Mouse (Mus musculus): ENCODE data around the gene Ddhd1. TPM values are rescaled to one million over a fixed set of nuclear protein-coding genes. Genes with fewer than 3 reads are reported as not detected.

The Ddhd1 gene
- total RNA-seq, 2 experiments from 2014 or later, result 17.5 to 24.2 TPM

DNA sequence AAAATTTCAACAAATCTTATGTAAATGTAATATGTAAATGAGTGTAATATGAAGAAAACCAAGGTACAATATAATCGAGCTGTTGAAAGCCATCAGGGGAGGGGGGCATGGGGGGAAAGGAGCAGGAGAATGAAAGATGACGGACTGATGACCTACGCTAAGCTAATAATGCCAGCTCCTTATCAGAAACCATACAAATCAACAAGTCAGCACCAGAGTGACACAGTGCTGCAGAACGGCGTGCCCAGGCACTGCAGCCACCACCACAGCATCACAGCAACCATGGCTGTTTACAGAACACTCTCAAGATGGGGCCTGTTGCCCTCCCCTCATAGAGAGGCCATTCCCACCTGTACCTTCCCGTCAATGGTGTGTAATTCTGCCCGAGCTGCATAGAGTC, 10.8 kb downstream of the Ddhd1 start:
- DNase-seq (ENCODE audit: low spot score in 2 of 2), result no peak

DNA sequence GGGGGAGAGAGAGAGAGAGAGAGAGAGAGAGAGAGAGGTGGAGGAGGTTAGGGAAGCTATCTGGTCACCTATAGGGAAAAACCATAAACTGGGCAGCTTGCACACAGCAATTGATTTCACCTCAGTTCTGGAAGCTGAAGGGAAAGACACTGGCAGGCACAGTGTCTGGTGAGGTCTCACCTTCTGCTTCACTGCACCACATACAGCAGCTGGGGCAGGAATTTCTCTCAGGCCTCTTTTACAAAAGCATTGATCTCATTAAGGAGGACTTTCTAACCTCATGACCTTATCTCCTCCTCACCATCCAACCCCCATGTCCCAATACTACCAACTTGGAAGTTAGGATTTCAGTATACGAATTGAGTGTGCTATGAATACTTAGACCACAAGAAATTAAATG, 13.2 kb downstream of the Ddhd1 start:
- DNase-seq (ENCODE audit: low spot score in 2 of 2), result no peak

DNA sequence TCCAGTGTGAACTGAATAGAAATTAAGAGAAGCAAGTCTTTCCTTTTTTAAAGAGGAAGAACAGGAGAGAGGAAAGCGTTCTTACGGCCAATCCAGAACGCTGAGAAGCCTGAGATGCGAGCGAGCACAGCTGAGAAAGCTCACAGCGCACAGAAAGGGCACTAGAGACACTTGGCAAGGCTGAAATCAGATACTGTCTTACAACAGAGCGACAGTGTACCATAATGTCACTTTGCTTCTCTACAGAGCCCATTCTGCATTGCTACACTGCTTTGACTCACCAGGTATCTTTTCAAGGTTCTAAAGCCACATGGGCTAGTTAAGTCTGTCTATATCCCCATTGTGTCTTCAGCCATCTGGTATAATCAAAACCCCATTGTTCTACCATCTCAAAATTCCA, 13.7 kb downstream of the Ddhd1 start:
- no peak for DNase-seq (ENCODE audit: low spot score in 2 of 2)

DNA sequence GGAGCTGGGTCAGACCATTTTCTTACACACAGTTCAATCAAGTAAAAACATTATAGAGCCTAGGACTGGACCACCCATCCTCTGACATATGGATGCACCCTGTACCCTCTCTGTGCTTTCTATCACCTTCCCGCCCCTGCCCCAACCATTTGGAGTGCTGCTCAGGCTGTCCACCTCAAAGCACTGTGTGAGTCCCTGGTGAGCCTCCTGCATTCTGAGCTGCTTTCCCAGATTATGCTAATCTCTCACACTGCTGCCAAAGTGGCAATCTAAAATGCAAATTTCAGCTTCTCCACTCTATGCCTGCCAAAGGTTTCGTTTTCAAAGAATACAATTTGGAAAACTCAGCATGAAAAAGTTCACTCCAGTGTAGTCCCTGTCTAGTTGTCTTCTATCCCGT, 14.5 kb downstream of the Ddhd1 start:
- DNase-seq (ENCODE audit: low spot score in 2 of 2), result no peak

DNA sequence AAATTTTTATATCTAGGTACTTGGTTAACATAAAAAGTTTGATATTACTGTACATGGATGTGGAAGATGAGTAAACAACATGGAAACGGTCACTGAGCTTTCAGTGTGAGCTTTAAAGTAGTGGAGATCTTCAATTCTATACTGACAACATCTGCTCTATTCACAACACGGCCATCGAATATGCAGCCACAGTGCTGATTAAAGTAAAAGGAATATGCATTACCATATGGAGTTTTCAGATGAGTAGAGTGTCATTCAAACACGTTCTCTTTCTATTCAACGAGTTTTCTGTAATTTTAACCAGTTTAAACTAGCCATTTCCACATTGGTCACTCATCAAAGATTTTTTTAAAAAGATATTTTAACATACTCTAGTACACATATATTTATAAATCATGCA, 15.1 kb downstream of the Ddhd1 start:
- no peak for DNase-seq (ENCODE audit: low spot score in 2 of 2)

DNA sequence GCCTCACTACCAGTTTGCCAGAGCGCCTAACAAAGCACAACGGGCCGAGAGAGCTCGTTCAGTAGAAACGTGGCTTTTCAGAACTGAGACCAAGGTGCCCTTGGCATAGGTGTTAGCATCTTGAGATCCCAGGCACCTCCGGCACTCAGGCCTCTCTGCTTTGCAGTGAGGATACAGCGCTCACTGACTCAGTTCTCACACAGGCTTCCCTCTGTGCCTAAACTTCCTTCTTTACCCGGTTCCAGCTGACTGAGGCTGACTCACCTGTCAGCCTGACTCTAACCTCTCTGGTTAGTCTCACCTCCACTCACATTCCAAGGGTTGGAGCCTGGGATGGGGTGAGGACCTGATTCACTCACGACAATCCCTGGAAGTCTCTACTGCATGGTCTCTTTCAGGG, 15.7 kb downstream of the Ddhd1 start:
- no peak for DNase-seq (ENCODE audit: low spot score in 2 of 2)

DNA sequence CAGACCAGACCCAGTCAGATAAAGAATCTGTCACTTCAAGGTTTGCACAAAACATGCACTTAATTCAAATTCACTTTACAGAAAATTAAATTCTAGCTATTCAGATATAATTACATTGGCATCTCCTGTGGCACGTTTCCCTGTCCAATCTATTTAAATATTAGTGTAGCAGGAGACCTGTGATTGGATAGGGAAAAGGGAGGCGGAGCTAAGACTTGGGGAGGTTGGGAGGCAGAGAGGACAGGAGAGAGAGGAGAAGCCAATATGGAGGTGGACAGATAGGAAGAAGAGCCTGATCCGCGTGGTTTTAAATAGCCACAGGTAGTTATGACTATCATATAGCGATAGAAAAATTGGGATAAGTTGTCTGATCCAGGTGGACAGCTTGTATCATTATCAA, 19.2 kb downstream of the Ddhd1 start:
- DNase-seq (ENCODE audit: low spot score in 2 of 2), result no peak

DNA sequence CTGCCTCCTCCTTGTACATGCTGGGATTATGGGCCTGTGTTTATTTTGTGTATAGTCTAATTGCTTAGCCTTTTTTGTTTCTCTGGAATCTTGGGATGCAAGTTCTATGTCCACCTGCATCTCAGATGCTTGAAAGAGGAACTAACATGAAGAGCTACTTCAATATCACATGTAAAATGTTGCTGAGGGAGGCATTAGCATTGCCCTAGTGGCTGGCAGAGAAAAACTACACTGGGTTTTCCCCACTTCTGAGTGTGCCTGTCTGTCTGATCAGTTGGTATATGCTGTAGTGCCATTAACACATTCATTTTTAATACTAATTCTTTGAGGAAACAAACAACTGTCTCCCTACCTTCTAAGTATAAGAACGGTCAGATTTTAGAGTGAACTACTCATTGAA, 22.4 kb downstream of the Ddhd1 start:
- no peak for DNase-seq (ENCODE audit: low spot score in 2 of 2)

DNA sequence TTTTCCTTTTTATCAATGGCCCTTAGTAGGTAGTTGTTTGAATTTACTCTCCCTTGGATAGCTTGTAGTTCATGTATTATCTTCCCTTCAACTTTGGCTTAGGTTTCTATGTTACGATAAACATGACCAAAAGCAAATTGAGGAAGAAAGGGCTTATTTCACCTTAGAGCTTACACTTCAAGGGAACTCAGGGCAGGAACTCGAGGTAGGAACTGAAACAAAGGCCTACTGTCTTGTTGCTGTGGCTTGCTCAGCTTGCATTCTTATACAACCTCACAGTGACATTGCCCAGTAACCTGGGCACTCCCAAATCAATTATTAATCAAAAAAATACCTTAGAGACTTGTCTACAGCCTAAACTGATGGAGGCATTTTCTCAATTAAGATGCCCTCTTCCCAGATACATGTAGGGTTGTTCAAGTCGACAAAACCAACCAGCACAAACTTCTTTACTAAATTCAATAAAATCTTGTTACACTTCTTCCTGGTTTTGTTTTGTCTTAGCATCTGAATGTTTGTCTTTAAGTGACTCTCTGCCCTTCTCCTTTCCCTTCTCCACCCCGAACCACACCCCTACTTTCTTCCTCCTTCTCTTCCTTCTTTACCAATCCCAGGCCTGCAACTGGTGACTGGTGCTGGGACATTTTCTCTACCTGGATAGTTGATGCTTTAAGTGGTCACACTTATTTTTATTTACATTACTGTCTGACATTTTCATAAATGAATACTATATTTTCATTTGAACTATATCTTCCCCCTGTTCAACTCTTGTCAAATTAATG, 25.0 kb downstream of the Ddhd1 start:
- DNase-seq (ENCODE audit: low spot score in 2 of 2), result no peak

DNA sequence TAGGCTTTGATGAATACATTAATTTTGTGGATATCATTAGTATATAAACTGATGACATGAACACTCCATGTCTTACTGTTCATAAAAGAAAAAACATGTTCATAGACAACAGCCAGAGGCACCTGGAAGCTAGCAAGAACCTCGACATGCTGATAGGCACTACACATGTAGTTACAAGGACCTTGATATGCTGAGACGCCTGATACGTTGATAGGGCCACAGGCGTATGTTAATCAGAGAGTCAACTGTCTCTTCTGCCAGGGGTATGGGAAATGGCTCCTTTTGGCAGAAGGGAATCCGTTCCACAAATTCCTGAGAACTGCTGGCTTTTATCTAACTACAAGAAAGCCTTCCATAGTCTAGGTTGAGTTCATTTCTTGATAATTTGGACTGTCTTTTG, 27.4 kb downstream of the Ddhd1 start:
- DNase-seq (ENCODE audit: low spot score in 2 of 2), result no peak

DNA sequence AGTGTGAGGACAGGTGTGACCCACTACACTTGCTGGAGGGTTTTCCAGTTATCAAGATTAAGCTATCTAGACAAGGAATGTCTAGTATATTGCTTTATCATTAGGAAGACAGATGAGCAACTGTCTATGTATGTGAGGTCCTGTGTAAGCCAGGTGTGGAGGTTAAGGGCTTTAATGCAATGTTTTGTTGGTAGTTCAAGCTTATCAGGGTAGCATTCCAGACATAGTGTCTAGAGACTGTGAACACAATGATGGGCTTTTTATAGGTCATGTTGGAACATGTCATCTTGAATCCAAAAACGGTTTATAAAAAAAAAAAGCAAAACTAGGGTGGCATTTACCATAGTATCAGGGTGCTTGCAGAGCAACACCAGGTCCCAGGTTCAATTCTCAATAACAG, 28.0 kb downstream of the Ddhd1 start:
- no peak for DNase-seq (ENCODE audit: low spot score in 2 of 2)

DNA sequence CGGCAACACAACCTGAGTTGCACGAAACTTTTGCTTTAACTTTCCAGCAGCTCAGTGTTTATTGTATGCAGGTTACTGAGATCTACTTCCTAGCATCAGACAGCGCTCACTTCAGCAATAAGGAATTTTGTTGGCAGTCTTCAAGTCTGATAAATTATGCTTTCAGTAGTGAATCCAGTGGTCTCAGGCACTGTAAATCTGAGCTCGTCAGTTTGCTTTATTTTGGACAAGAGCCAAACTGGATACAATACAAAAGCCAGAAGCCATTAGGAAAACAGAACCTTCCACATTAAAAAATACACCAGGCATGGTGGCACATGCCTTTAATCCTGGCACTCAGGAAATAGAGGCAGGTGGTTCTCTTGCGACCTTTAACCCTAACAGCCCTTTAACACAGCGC, 39.6 kb downstream of the Ddhd1 start:
- DNase-seq (ENCODE audit: low spot score in 2 of 2), result no peak

DNA sequence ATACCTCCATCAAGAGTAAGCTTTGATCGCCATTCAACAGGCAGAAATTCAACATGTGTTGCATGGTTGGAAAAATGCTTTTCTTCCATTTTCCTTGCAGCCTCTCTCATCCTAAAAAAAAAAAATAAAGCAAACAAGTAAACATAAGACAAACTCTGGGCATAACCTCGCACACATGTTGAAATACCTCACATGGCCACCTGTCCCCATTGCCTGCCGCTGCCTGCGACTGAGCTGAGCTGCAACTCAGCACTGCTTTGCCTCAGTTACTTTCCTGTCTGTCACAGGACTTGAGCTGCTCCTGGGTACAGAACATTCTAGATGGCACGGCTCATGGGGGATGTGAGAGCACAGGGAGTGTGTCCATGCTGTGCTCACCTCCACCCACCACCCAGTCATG, 41.4 kb downstream of the Ddhd1 start:
- DNase-seq (ENCODE audit: low spot score in 2 of 2), result no peak

DNA sequence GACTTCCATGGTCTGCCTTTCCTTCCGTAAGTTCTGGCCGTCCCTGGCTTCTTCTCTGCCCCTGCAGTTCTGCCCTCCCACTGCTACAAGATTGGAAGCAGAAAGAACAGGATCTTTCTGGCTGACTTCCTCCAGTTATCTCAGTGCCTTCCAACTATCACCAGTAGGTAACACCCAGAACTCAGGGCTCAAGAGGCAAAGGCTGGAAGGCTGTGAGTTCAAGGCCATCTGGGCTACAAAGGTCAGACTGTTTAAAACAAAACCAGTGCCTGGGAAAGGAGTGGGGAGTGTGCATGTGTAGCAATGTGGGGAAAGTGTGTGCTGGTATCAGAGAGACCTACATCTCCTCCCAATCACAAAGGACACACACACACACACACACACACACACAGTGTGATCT, 42.2 kb downstream of the Ddhd1 start:
- no peak for DNase-seq (ENCODE audit: low spot score in 2 of 2)

DNA sequence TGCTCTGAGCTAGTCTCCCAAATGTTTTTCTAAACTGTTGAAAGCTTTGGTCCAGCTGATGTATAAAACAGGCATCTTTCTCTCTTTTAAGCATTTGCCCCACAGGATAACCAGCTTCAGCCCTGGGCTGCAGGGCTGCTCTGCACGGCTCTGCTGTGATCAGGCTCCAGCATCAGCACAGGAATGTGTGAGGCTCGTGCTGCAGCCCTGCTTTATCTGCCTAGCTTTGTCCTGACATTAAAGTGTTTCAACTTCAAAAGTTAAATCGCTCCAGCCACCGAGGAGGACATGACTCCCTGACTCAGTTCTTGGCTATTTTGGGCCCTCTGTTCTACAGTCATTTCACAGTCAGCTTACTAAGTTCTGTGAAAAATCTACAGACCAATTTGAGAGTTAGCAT, 43.1 kb downstream of the Ddhd1 start:
- no peak for DNase-seq (ENCODE audit: low spot score in 2 of 2)

DNA sequence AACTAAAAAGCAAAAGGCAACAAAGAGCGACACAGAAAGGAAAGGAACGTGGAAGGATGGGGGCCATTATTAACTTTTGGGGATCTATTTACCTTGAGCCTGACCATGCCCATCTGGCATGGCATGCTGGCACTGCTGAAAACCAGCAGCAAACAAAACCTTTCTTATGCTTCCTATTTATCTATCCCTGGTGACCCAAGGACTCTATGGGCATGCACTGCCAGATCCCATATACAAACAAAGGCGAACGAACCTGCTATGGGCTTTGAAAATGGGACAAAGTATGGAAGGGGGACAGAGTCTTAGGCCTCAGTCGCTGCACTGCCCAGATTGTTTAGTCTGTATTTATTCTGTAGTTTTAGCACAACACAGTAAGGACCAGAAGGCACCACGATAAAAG, 43.5 kb downstream of the Ddhd1 start:
- DNase-seq (ENCODE audit: low spot score in 2 of 2), result no peak

DNA sequence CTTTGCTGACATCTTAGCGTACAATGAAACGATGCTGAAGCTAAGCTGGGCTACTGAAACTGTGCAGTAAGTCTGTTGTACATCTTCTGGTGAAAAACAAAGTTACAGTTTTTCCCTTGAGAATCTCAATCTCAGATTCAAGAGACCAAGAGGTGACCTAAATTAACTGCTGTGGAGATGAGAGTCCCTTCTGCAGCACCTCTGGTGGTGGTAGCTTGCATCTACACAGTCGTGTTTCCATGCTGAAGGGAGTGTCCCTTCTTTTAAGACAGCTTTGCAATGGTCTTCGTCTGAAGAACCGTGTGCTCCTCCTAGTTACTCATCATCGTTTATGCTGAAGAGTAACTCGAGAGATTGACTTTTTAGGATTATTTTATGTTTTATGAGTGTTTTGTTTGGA, 46.3 kb downstream of the Ddhd1 start:
- DNase-seq (ENCODE audit: low spot score in 2 of 2), result no peak

DNA sequence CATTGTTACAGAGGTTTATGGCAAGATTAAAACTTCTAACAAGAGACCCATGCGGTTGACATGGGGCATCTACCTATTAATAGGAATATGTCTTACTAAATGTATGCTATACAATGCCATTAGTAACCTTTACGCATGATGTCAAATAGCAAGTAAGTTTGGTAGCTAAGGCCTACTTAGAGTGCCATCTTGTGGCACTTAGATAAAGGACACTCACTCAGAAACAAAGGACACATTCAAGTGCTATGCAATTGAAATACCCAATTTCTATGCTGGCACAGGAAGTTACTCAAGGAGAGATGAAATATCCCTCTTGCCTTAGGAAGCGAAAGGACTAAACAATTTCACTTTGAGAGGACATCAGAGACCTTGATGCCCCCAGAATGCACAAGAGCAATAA, 55.9 kb downstream of the Ddhd1 start:
- no peak for DNase-seq (ENCODE audit: low spot score in 2 of 2)

DNA sequence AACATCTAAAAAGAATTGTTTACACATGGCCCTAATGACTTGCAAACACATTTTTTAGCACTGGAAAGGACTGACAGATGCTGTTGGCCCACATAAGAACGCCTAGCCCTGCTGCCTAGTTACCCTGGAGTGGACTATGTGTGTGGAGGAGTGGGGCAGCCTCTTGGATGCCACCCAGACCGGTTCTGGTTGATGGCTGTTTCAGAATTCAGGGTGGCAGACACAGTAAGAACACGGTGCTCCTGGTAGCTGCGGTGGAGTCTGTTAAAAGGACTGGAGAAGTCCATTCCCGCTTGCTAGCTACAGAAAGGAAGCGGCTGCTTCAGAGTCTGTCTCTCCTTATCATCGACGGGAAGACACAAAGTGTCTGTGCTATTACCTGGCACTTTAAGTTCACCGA, 57.4 kb downstream of the Ddhd1 start:
- DNase-seq (ENCODE audit: low spot score in 2 of 2), result no peak

DNA sequence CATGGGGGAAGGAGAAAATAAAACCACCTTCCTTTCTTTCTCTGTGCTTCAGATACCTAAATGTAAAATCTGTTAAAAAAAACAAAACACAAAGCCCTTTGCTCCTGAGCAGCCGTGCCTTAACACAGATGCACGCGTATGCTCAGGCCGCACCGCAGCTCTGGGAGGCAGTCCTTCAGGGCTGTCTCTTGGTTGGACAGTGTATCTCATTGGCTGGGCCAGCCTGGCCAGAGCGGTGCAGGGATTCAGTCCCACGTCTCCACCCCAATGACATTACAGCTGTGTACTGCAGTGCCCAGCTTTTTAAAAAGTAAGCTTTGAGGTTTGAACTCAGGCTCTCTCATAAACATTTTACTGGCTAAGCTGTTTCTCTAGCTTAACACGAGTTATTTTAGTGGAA, 60.1 kb downstream of the Ddhd1 start:
- no peak for DNase-seq (ENCODE audit: low spot score in 2 of 2)

DNA sequence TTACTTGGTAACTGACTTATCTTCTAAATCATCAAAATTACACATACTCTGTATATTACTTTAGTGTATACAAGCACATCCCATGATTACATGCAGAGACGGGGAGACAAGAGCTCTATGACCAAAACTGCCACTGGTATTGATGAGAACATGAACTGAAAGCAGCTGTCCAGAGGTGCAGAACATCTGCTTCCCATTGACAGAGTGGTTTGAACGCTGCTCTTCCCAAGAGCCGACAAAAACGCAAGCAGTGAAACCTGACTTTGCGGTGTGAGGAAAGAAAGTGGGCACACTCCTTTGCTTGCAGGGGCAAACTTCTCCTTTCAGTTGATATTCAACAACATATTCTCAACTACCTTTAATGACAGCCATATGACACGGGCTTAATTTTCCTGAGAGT, 64.7 kb downstream of the Ddhd1 start:
- DNase-seq (ENCODE audit: low spot score in 2 of 2), result no peak

DNA sequence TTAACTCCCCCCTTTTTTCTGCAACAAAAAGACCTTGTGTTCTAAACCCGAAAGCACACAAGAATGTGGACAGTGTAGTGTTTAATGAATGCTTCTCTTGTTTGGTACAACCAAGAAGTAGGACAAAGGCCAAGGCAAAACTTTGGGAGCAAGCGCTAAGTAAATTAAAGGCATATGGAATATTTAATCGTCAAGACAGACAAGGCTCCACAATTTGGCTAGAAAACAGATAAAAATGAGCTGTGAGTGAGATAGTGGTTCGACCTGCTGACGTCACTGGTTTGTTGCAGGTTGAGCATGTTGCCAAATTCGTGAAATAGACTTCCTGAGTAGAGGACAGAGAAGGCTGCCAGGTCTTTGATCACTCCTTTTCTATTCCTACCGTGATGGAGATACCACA, 69.5 kb downstream of the Ddhd1 start:
- no peak for DNase-seq (ENCODE audit: low spot score in 2 of 2)

DNA sequence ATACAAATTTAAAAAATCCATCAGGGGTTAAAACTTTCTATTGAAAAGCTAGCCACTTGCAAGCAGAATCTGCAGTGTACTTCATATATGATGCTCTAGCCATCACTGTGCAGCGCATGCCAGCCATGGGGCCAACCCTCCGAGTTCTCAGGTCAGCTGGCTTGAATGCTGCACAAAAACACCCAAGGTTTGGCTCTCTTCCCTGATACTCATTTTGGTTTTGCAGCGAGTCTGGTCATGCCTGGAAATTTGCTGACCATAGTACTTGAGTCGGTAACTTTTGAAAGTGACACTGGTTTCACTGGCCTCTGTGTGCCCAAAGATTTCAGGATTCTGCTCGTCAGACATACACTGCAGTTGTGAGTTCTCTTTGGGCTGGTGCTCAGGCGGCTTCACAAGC, 70.4 kb downstream of the Ddhd1 start:
- no peak for DNase-seq (ENCODE audit: low spot score in 2 of 2)

DNA sequence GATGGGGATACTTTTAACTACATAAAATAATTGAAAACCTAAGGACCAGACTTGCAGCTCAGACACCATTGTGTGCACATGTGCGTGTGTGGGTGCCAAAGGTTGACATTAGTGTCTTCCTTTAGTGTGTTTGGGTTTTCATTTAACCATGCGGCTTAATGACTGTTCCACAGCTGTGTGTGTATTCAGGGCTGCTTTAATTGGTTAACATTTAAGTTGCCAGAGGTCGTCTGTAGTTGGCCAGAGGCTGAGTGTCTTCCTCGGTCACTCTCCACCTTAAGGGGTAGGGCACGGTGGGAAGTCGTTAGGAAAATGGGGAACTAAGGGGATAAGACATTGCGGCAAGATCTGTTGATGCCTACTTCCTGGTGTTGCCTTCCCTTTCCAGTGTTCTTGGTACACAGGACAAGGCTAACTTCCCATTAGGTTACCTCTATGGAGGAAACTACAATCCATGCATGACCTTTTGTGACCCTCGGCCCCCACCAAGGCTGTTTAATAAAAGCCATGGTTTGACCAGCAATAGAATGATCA, 74.4 kb downstream of the Ddhd1 start:
- DNase-seq (ENCODE audit: low spot score in 2 of 2), result no peak
